Mouse (Mus musculus) lung, postnatal 36 days (tissue): ENCODE results near the gene Slbp.

Source experiments
- DNase-seq: peaks from one replicate; pipeline ENCODE4 v3.0.0; 2022; ENCODE audit warnings: mixed read lengths

Gene Slbp

GRCm38 (mm10) chr5:33628820-33629300 lies 23.5 kb downstream of the Slbp start:
- DNase-seq, result peak; percentile 43

DNA sequence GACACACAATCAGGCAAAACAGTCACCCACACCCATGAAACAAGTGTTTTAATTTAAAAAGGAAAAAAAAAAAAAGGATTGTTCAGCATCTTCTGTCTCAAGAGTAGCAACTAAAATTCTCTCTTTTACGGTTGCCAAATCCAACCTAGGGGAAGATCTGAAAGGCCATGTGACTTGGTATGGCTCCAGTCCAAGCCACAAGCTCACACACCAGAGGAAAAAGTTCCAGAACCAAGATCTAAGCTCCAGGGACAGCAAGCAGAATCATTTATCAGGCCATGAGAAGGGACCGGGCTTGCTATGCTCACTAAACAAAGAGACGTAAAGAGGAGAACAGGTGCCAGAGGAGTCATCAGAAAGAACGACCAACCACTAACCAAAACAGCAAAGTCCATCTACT lies 24.4 kb downstream of the Slbp start:
- DNase-seq, result peak; percentile 43

DNA sequence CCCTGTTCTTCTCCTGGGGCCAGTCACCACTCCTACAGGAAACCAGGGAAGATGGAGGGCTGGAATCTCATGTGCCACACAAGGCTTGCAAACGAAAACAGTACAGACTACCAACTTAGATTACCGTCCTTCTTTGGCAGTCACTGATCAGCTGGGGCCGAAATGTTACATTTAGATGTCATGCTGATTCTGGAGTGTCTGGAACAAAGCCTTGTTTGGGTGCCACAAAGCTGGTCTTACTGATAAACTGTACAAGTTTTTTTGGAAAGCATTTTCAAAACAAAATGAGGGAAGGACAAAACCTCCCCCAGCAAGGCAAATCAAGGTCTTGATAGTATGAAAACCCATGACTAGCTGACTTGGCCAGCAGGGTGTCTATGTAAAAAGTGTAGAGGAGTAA lies 28.6 kb downstream of the Slbp start:
- no peak for DNase-seq

DNA sequence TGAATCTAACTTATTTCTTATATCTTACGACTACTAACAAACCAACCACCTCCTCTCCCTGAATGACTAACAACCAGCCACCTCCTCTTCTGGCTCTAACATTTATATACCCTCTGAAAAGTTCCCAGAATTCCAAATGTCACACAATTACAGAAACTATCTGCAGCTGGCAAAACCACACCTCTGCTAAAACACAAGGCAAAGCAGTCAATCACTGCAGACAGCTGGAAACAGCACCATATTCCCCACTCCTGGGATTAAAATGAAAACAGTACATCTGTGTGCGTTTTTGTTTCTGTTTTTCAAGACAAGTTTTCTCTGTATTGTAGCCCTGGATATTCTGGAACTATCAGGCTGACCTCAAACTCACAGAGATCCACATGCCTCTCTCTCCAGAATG lies 29.7 kb downstream of the Slbp start:
- no peak for DNase-seq

DNA sequence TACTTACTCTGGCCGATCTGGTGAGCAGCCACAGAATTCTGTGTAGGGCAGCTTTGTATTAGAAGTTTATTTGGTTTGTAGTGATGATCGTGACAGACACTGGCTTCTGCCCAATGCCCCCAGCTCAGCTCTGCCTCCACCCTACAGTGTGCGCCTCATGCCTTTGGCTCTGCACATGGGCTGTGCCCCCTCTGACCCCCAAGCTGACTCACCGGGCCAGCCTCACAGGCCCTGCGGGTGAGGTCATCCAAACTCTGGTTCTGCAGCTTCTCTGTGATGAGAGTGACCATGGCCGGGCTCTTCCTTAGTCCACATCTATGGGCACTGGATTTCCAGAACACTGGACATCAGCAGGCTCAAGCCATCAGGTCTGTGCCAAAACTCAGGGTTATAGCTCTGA lies 38.0 kb downstream of the Slbp start:
- DNase-seq, result no peak

DNA sequence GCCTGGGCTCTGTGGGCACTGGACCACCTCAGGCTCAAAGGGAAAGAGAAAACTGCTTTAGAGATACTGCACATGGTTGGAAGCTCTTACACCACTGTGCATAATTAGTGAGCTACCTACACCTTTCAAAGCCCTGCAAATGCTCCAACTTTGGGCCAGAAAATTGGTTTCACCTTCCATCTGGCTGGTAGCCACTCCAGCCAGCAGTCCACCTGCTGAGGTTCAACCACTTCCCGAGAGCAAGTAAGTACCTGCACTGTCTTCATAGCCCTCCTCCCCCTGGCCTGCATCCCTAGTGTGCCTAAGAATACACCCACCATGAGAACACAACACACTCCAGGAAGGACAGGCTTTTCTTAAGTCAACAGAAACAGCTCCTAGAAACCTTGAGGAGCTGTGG lies 40.6 kb downstream of the Slbp start:
- DNase-seq, result no peak

DNA sequence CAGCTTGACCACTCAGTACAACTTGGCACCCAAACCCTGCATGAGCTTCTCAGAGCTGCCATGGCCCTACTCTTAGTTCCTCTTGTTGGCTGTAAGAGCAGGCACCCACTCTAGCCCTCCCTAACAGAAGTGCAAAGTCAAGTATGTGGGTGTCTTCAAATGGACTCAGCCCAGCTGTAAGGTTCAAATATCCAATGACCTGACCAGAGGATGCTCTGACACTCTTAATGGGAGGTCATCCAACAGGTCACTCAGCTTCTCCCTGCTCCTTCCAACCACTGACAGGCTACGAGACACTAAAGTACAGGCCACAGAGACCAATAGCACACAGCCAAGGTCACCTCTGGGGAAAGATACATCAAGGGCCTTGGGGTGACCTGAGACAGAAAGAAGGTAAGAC lies 43.1 kb downstream of the Slbp start:
- DNase-seq, result no peak

DNA sequence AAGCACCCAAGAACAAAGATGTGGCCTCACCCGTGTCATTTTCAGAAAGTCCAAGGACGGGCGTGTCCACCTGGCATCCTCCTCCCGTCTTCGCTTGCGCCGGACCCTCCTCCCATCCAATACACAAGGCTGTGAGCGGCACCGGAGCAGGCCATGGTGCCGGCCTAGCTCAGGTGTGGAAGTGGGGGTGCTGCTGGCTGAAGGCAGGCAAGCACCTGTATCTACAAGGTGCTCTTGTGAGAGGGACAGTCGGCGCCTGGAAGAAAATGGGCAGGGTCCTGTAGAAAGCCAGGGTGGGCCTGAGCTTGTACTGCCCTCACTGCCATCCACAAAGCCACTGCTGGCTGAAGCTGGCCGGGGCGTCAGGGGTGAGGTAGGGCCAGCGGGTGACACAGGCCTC lies 44.9 kb downstream of the Slbp start:
- no peak for DNase-seq

- no peak for DNase-seq
Observed at GRCm38 (mm10) chr5:33606631-33607030, 45.7 kb downstream of the Slbp start.

DNA sequence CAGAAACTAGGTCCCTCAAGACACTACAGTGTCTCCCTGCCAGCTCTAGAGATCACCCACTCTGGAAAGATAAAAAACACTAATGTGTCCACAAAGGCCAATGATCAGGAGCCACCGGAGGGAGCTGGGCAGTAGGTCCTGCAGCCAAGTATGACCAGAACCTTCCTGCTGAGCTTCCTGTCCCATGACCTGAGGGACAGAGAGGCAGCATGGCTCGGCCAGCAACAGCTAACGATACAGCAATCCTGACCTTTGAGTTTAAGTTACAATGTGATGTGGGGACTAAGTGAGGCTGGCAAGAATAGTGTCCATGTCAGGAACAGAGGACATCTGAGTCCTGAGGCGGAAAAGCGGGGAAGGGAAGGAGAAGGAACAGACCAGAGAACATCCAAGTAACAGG lies 47.1 kb downstream of the Slbp start:
- no peak for DNase-seq

DNA sequence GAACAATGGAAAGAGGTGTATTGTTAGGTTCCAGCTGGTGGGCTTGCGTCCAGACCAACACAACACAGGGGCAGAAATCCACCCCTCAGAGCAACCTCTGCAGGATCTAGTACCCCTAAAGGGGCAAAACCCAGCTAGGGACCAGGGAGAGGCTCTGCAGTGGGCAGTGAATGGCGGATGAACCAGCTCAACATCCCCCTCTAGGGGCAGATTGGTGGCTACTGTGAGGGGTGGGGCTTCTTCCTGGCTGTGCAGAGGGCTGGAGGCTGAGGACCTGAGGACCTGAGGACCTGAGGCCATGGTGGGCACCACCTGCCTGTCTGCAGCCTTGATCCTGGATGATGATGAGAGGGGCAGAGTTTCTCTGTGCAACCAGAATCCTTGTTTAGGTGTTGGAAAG lies 58.8 kb downstream of the Slbp start:
- no peak for DNase-seq

GRCm38 (mm10) chr5:33589221-33589888 lies 63.0 kb downstream of the Slbp start:
- peak; percentile 80 for DNase-seq

DNA sequence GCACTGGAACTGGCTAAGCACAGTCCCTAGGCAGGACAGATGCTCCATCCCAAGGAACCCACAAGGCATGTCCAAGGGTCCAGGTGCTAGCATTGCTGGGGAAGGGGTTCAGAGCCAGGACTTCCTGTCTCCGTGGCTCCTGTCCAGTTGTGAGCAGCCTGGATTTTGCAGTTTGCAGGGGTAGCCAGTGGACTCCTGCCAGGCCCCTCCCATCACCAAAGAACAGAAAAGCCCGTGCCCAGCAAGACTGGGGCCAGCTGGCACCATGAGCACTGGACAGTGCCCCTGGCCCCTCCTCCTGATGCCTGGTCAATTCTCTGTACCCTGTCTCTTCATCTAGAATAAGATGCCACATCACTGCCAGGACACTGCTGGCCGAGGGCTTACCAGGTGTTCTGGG lies 64.3 kb downstream of the Slbp start:
- DNase-seq, result no peak

DNA sequence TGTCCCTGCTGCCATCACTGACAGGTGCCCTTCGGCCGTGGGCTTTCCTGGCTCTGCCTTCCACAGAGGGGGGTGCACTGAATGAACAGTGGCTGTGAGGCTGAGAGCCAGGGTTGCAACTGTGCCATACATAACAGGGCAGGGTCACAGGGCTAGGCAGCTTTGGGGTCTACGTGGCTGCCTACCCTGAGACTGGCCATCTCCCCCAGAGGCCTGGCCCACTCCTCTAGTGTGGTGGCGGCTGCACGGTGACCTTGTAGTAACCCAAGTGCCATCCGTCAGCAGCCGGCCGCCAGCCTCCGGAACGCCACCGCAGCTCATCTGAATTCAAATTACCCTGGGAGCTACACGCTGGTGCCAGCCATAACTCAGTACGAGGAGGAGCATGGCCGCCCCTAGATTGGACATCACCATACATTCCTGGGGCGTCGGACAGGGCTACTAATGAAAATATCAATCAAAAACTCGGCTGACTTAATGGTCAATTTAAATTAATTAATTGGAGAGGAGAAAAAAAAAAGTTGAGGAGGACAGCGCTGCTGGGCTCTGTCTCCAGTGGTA lies 64.8 kb downstream of the Slbp start:
- no peak for DNase-seq
